8 mouse cellular contexts compared by ENCODE assay signal in genomic region chr14:52313931-52314807, GRCm38 (mm10). TPM values are rescaled to one million over a fixed set of nuclear protein-coding genes. Genes with fewer than 3 reads are reported as not detected.
DNase-seq lines count a peak whose midpoint lies in the region; ATAC-seq lines count a peak whose summit lies in the region.
"Had no signal": no experiment of that assay in that cellular context is flagged by ENCODE, and none has a peak within 500 bp of the region (broad histone marks: within the 10 kb centered on the region; RNA-seq: fewer than 3 reads in every experiment).

No protein-coding gene starts in this region.

- no peak for ATAC-seq in lung, embryonic 15.5 days (ENCODE audit: borderline replicate concordance, extremely low read depth, low FRiP score, low TSS enrichment)
- ATAC-seq in limb, embryonic 13.5 days (ENCODE audit: low FRiP score, low read depth), result no peak
- no peak for ATAC-seq in neural tube, embryonic 14.5 days (ENCODE audit: low read depth)

- peak overlapping the region; percentile 76 for H3K4me3 ChIP-seq in lung, embryonic 15.5 days
- peak overlapping the region; percentile 69 for H3K4me3 ChIP-seq in forebrain, embryonic 10.5 days
- peak overlapping the region; percentile 79 for H3K4me3 ChIP-seq in limb, embryonic 13.5 days
- H3K4me3 ChIP-seq in neural tube, embryonic 14.5 days (ENCODE audit: low read depth, low read length), result peak overlapping the region; percentile 88

- peaks cover 45% of the 10 kb centered on the region for H3K4me1 ChIP-seq in lung, embryonic 15.5 days
- H3K4me1 ChIP-seq in forebrain, embryonic 10.5 days, result peaks cover 60% of the 10 kb centered on the region
- peaks cover 35% of the 10 kb centered on the region for H3K4me1 ChIP-seq in limb, embryonic 13.5 days
- H3K4me1 ChIP-seq in neural tube, embryonic 14.5 days (ENCODE audit: control insufficient read depth, insufficient read depth, low read length), result peaks cover 28% of the 10 kb centered on the region

- peak overlapping the region; percentile 86 for H3K4me2 ChIP-seq in lung, embryonic 15.5 days
- peak overlapping the region; percentile 91 for H3K4me2 ChIP-seq in limb, embryonic 13.5 days (replicated peaks)
- peak overlapping the region; percentile 91 for H3K4me2 ChIP-seq in neural tube, embryonic 14.5 days (ENCODE audit: low read depth, low read length)

- no peaks in the 10 kb centered on the region for H3K9me3 ChIP-seq in lung, embryonic 15.5 days
- H3K9me3 ChIP-seq in forebrain, embryonic 10.5 days, result peaks cover 28% of the 10 kb centered on the region; the same call in 1 of the 2 replicates
- peaks cover 17% of the 10 kb centered on the region; the same call in 1 of the 2 replicates for H3K9me3 ChIP-seq in limb, embryonic 13.5 days
- no peaks in the 10 kb centered on the region for H3K9me3 ChIP-seq in neural tube, embryonic 14.5 days (ENCODE audit: control insufficient read depth, low read length)

- DNase-seq in lung, postnatal 10 days, result no peak
- no peak for DNase-seq in forebrain, embryonic 10.5 days (ENCODE audit: extremely low spot score, low spot score)
- DNase-seq in adrenal gland, postnatal 10 days, result no peak
- no peak for DNase-seq in spleen, postnatal 10 days (ENCODE audit: low spot score in 2 of 2)

- H3K36me3 ChIP-seq in lung, embryonic 15.5 days, result peaks cover 36% of the 10 kb centered on the region
- peaks cover 75% of the 10 kb centered on the region for H3K36me3 ChIP-seq in forebrain, embryonic 10.5 days (replicated peaks)
- peaks cover 54% of the 10 kb centered on the region for H3K36me3 ChIP-seq in limb, embryonic 13.5 days
- H3K36me3 ChIP-seq in neural tube, embryonic 14.5 days (ENCODE audit: control insufficient read depth, insufficient read depth, low read length), result peaks cover 23% of the 10 kb centered on the region

- 82% methylated on average over 26 of the region's 26 CpGs for whole genome bisulfite sequencing in lung, embryonic 15.5 days
- WGBS in forebrain, embryonic 10.5 days, result 86% methylated on average over 26 of the region's 26 CpGs
- WGBS in limb, embryonic 13.5 days, result 89% methylated on average over 26 of the region's 26 CpGs
- WGBS in neural tube, embryonic 14.5 days, result 85% methylated on average over 26 of the region's 26 CpGs

- H3K9ac ChIP-seq in lung, embryonic 15.5 days, result 0 out of 2 replicates have a peak overlapping the region, but pooled peaks have one; percentile 87
- H3K9ac ChIP-seq in limb, embryonic 13.5 days, result 0 out of 2 replicates have a peak overlapping the region, but pooled peaks have one; percentile 89
- H3K9ac ChIP-seq in neural tube, embryonic 14.5 days (replicated peaks; ENCODE audit: low read depth, low read length), result peak overlapping the region; percentile 91; the same call in 1 of the 2 replicates

- H3K27me3 ChIP-seq in lung, embryonic 15.5 days, result no peaks in the 10 kb centered on the region
- H3K27me3 ChIP-seq in forebrain, embryonic 10.5 days (ENCODE audit: poor library complexity, severe bottlenecking), result no peaks in the 10 kb centered on the region
- no peaks in the 10 kb centered on the region for H3K27me3 ChIP-seq in limb, embryonic 13.5 days
- no peaks in the 10 kb centered on the region for H3K27me3 ChIP-seq in neural tube, embryonic 14.5 days (ENCODE audit: control insufficient read depth, insufficient read depth, low read length)

- peak overlapping the region; percentile 89; the same call in 1 of the 2 replicates for H3K27ac ChIP-seq in lung, embryonic 15.5 days
- H3K27ac ChIP-seq in forebrain, embryonic 10.5 days, result peak overlapping the region; percentile 94
- no peak overlapping the region for H3K27ac ChIP-seq in limb, embryonic 13.5 days
- no peak overlapping the region for H3K27ac ChIP-seq in neural tube, embryonic 14.5 days (ENCODE audit: low read depth, low read length)

RNA-seq across cellular contexts. Expression of gene Mettl3, which starts 9.2 kb away (rescaled TPM):
- polyA plus RNA-seq in lung, embryonic 15.5 days (2015; fragmentation: Nextera tagmentation; extraction: Ambion mirVana), result 47.0 and 47.1 TPM in 2 replicates
- polyA plus RNA-seq in forebrain, embryonic 10.5 days (2016; fragmentation: Nextera tagmentation; extraction: Ambion mirVana), result 64.4 and 69.9 TPM in 2 replicates
- 49.3 and 51.2 TPM in 2 replicates for polyA plus RNA-seq in limb, embryonic 13.5 days (2015; fragmentation: Nextera tagmentation; extraction: Ambion mirVana)
- 41.1 and 42.5 TPM in 2 replicates for polyA plus RNA-seq in neural tube, embryonic 14.5 days (2014; fragmentation: Nextera tagmentation; extraction: Ambion mirVana)
- total RNA-seq in adrenal gland, postnatal 10 days (2021), result 10 to 100 TPM; 25.4 to 32.0 TPM

RNA-seq across cellular contexts. Expression of gene Sall2, which starts 14.4 kb away (rescaled TPM):
- 16.2 and 16.9 TPM in 2 replicates for polyA plus RNA-seq in lung, embryonic 15.5 days (2015; fragmentation: Nextera tagmentation; extraction: Ambion mirVana)
- polyA plus RNA-seq in forebrain, embryonic 10.5 days (2016; fragmentation: Nextera tagmentation; extraction: Ambion mirVana), result 73.2 and 82.1 TPM in 2 replicates
- 24.3 and 27.0 TPM in 2 replicates for polyA plus RNA-seq in limb, embryonic 13.5 days (2015; fragmentation: Nextera tagmentation; extraction: Ambion mirVana)
- 42.4 and 52.4 TPM in 2 replicates for polyA plus RNA-seq in neural tube, embryonic 14.5 days (2014; fragmentation: Nextera tagmentation; extraction: Ambion mirVana)
- total RNA-seq in adrenal gland, postnatal 10 days (2021), result 10 to 100 TPM in 1 of 2 experiments, 1 to 10 TPM in 1; 7.2 to 10.1 TPM

RNA-seq across cellular contexts. Expression of gene Rab2b, which starts 34.8 kb away (rescaled TPM):
- polyA plus RNA-seq in lung, embryonic 15.5 days (2015; fragmentation: Nextera tagmentation; extraction: Ambion mirVana), result 16.7 and 16.8 TPM in 2 replicates
- polyA plus RNA-seq in forebrain, embryonic 10.5 days (2016; fragmentation: Nextera tagmentation; extraction: Ambion mirVana), result 22.5 and 24.0 TPM in 2 replicates
- 25.9 and 30.4 TPM in 2 replicates for polyA plus RNA-seq in limb, embryonic 13.5 days (2015; fragmentation: Nextera tagmentation; extraction: Ambion mirVana)
- 69.4 TPM in 2 replicates for polyA plus RNA-seq in neural tube, embryonic 14.5 days (2014; fragmentation: Nextera tagmentation; extraction: Ambion mirVana)
- total RNA-seq in adrenal gland, postnatal 10 days (2021), result 10 to 100 TPM; 26.2 to 29.0 TPM

RNA-seq across cellular contexts. Expression of gene Tox4, which starts 35.2 kb away (rescaled TPM):
- 40.5 and 44.7 TPM in 2 replicates for polyA plus RNA-seq in lung, embryonic 15.5 days (2015; fragmentation: Nextera tagmentation; extraction: Ambion mirVana)
- polyA plus RNA-seq in forebrain, embryonic 10.5 days (2016; fragmentation: Nextera tagmentation; extraction: Ambion mirVana), result 53.4 and 56.6 TPM in 2 replicates
- 47.9 and 48.2 TPM in 2 replicates for polyA plus RNA-seq in limb, embryonic 13.5 days (2015; fragmentation: Nextera tagmentation; extraction: Ambion mirVana)
- polyA plus RNA-seq in neural tube, embryonic 14.5 days (2014; fragmentation: Nextera tagmentation; extraction: Ambion mirVana), result 49.0 and 69.3 TPM in 2 replicates
- total RNA-seq in adrenal gland, postnatal 10 days (2021), result 10 to 100 TPM; 41.7 to 52.8 TPM

RNA-seq across cellular contexts. Expression of gene Olfr1513, which starts 42.0 kb away (rescaled TPM):
- not detected in 2 replicates for polyA plus RNA-seq in lung, embryonic 15.5 days (2015; fragmentation: Nextera tagmentation; extraction: Ambion mirVana)
- not detected in 2 replicates for polyA plus RNA-seq in forebrain, embryonic 10.5 days (2016; fragmentation: Nextera tagmentation; extraction: Ambion mirVana)
- 0.05 TPM in 1 of 2 replicates, not detected in the other for polyA plus RNA-seq in limb, embryonic 13.5 days (2015; fragmentation: Nextera tagmentation; extraction: Ambion mirVana)
- not detected in 2 replicates for polyA plus RNA-seq in neural tube, embryonic 14.5 days (2014; fragmentation: Nextera tagmentation; extraction: Ambion mirVana)
- not detected for total RNA-seq in adrenal gland, postnatal 10 days (2021)
- total RNA-seq: left cerebral cortex, postnatal 14 days had no signal

Comparison
In these comparisons a context has a peak if more than half of its experiments do, and no peak if none do; other contexts are left out.
1. H3K27ac ChIP-seq: peak in lung, embryonic 15.5 days (single experiment) and forebrain, embryonic 10.5 days (single experiment); none in limb, embryonic 13.5 days (single experiment) and neural tube, embryonic 14.5 days (single experiment).
2. Peak in every context shown above with its lines, with median percentiles within 50 percentile points of each other: H3K4me2 ChIP-seq, H3K4me3 ChIP-seq and H3K9ac ChIP-seq.